Mouse (Mus musculus): ENCODE data around the gene Scamp3. TPM values are rescaled to one million over a fixed set of nuclear protein-coding genes. Genes with fewer than 3 reads are reported as not detected.

Scamp3 gene
- polyA plus RNA-seq, 1 experiment from 2014 or later = 135 TPM

DNA sequence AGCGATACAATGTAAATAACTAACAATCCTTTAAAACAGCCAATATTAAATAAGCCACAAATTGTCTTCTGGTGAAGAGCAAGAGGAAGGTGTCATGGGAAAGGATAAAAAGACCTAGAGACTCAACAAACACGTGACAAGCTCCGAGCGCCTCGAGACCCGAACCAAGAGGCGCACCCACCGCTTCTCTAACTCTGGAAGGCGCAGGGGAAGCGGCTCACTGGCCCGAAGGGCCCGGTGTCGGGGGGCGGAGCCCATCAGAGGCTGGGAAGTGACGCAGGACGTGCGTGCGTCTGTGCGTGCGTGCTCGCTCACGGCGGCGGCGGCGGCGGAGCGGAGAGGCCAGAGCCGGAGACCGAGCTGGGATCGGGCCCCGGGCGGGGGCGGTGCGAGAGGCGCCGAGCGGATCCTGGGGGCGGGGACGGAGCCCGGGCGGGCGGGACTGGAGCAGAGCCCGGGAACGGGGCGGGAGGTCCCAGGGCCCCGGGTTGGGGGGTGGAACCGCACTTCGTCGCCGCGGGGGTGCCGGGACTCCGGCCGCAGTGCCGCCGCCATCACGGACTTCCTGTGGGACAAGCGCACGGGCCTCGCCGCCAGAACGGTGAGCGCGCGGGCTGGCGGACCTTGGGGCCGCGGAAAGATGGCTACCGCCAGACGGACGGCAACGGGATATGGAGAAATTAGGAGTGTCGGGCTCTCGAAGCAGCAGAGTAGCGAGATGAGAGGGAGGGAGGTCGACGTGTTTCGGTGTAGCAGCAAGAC, 12.6 kb upstream of the Scamp3 start, which contains the start of gene Clk2:
Gene Clk2, plus strand, starts transcription at position 290 of the 762 bp plus-strand sequence.
- WGBS = under 1% methylated on average over 77 of the region's 79 CpGs
- Histone ChIP-seq H3K27me3 (no peaks in the 10 kb centered on the region), H3K27ac (replicated peaks) (peak within 1 kb of the TSS; percentile 95), H3K9ac (peak within 1 kb of the TSS; percentile 95), H3K36me3 (peaks cover 30% of the 10 kb centered on the region), H3K4me1 (replicated peaks) (peaks cover 32% of the 10 kb centered on the region), H3K4me2 (peak within 1 kb of the TSS; percentile 86), H3K9me3 (no peaks in the 10 kb centered on the region), H3K4me3 (peak within 1 kb of the TSS; percentile 94)
- peak; percentile 94 for ATAC-seq (ENCODE audit: low read depth)

DNA sequence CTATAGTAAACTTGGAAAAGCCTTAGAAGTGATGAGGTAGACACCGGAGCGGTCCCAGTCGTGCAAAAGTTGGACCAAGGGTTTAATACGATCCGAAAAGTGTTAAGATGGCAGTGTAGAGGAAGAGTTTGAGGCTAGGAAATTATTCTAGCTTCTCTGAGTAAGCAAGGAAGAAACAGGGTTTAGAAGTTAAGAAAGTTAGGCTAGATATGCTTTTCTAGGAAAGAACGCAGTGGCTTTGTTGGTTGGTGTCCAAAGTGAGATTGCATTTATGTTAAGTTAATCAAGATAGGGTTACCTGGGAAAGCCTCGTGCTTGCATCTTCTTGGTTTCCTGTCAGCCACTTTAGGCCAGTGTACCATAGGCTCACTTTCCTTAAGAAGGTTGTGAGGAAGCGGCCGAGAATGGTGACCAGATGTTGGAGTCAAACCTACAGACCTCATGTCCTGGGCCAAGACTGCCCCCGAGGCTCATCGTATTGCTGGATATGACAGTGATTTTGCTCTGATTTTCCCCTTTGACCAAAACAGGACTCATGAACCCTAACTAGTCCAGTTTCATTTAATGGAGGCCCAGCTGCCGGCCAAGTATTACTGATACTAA, 11.9 kb upstream of the Scamp3 start:
- Histone ChIP-seq H3K4me2 (peak overlapping the region; percentile 86), H3K9ac (peak overlapping the region; percentile 95), H3K4me3 (peak overlapping the region; percentile 94), H3K9me3 (no peaks in the 10 kb centered on the region), H3K4me1 (replicated peaks) (peaks cover 27% of the 10 kb centered on the region), H3K36me3 (peaks cover 37% of the 10 kb centered on the region), H3K27me3 (no peaks in the 10 kb centered on the region), H3K27ac (replicated peaks) (peak overlapping the region; percentile 95)
- ATAC-seq (ENCODE audit: low read depth) = no peak
- 31% methylated on average over 12 of the region's 12 CpGs for WGBS

DNA sequence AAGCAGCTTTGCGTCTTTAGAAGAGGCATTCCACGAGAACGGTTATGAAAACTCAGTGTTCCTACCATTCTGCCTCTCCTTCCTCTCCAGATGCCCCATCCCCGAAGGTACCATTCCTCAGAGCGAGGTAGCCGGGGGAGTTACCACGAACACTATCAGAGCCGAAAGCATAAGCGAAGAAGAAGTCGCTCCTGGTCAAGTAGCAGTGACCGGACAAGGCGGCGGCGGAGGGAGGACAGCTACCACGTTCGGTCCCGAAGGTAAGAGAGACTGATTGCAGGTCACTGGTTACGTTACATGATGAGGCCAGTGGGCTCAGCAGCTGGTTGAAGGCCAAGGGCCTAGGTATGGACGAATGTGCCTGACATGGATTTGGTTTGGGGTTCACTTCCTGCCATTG, 10.3 kb upstream of the Scamp3 start:
- no peak overlapping the region for H3K4me2 ChIP-seq
- no peak overlapping the region for H3K4me3 ChIP-seq
- H3K9ac ChIP-seq = no peak overlapping the region
- WGBS = 94% methylated on average over 19 of the region's 19 CpGs
- peaks cover 51% of the 10 kb centered on the region for H3K36me3 ChIP-seq
- no peak overlapping the region for H3K27ac ChIP-seq (replicated peaks)
- H3K27me3 ChIP-seq = no peaks in the 10 kb centered on the region
- no peak for ATAC-seq (ENCODE audit: low read depth)
- H3K9me3 ChIP-seq = no peaks in the 10 kb centered on the region
- peaks cover 26% of the 10 kb centered on the region for H3K4me1 ChIP-seq (replicated peaks)

DNA sequence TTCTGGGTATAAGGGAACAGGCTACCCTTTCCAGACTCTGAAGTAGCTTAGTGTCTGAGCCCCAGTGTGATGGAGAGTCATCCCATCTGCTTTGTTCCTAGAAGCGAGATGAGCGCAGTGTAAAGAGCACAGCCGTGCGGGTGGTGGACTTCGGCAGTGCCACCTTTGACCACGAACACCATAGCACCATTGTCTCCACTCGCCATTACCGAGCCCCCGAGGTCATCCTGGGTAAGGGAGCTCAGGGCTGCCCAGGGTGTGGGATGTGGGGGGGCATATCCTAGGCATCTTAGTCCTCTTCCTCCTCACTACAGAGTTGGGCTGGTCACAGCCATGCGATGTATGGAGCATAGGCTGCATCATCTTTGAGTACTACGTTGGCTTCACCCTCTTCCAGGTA, 2.4 kb upstream of the Scamp3 start:
- H3K4me3 ChIP-seq = no peak overlapping the region
- no peaks in the 10 kb centered on the region for H3K27me3 ChIP-seq
- peaks cover 76% of the 10 kb centered on the region for H3K36me3 ChIP-seq
- peaks cover 16% of the 10 kb centered on the region for H3K4me1 ChIP-seq (replicated peaks)
- WGBS = 92% methylated on average over 11 of the region's 11 CpGs
- no peak overlapping the region for H3K9ac ChIP-seq
- H3K4me2 ChIP-seq = no peak overlapping the region
- H3K27ac ChIP-seq (replicated peaks) = no peak overlapping the region
- no peaks in the 10 kb centered on the region for H3K9me3 ChIP-seq
- ATAC-seq (ENCODE audit: low read depth) = no peak

DNA sequence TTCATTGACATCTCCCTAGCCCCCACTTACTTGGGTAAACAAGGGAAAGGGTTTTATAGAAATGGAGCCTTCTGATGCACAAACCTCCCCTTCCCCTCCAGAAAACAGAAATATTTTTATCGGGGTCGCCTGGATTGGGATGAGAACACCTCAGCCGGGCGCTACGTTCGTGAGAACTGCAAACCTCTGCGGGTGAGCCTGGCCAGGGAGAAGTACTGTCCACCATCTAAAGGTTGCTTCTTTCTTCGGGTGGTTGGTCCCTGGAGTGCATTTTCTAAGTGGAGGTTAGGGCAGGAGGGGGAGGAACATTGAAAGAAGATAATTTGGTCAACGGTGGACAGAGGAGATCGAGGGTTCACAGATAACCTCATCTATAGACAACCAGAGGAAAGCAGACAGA, 1.7 kb upstream of the Scamp3 start:
- Histone ChIP-seq H3K4me3 (no peak overlapping the region), H3K4me2 (no peak overlapping the region), H3K27me3 (no peaks in the 10 kb centered on the region), H3K27ac (replicated peaks) (no peak overlapping the region), H3K9ac (no peak overlapping the region), H3K36me3 (peaks cover 76% of the 10 kb centered on the region), H3K9me3 (no peaks in the 10 kb centered on the region), H3K4me1 (replicated peaks) (peaks cover 16% of the 10 kb centered on the region)
- no peak for ATAC-seq (ENCODE audit: low read depth)
- 90% methylated on average over 10 of the region's 10 CpGs for WGBS

DNA sequence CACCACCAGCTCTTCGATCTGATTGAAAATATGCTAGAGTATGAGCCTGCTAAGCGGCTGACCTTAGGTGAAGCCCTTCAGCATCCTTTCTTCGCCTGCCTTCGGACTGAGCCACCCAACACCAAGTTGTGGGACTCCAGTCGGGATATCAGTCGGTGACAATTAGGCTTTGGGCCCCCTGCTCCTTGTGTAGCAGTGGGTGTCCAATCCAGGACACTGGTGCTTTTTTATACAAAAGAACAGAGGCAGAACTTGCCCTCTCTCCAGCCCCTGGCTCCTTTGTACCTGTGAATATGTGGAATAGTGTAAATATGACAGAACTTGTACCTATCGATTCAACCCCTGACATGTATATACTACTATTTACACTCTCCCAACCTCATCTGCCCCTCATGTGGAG, 852 bp upstream of the Scamp3 start:
- no peak overlapping the region for H3K27ac ChIP-seq (replicated peaks)
- 80% methylated on average over 7 of the region's 7 CpGs for WGBS
- H3K4me2 ChIP-seq = no peak overlapping the region
- H3K27me3 ChIP-seq = no peaks in the 10 kb centered on the region
- no peak overlapping the region for H3K9ac ChIP-seq
- H3K9me3 ChIP-seq = no peaks in the 10 kb centered on the region
- peaks cover 16% of the 10 kb centered on the region for H3K4me1 ChIP-seq (replicated peaks)
- peaks cover 76% of the 10 kb centered on the region for H3K36me3 ChIP-seq
- ATAC-seq (ENCODE audit: low read depth) = no peak
- no peak overlapping the region for H3K4me3 ChIP-seq

DNA sequence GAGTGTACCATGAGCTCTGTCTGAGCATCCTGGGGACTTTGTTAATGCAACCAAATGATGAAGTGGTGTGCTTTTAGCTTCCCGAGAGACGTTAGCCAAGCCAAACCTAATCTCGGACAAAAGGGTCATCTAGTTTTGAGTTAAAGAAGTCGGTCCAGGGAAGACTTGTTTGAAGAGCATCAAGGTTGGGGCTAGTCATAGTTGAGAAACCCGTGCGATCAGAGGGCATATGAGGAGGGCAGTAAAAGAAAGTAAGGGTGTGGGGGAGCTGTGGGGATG, 773 bp downstream of the Scamp3 start:
- peak overlapping the region; percentile 95 for H3K4me2 ChIP-seq
- peak overlapping the region; percentile 87 for H3K9ac ChIP-seq
- peaks cover 74% of the 10 kb centered on the region for H3K36me3 ChIP-seq
- no peaks in the 10 kb centered on the region for H3K27me3 ChIP-seq
- H3K27ac ChIP-seq (replicated peaks) = peak overlapping the region; percentile 85
- H3K9me3 ChIP-seq = no peaks in the 10 kb centered on the region
- peaks cover 19% of the 10 kb centered on the region for H3K4me1 ChIP-seq (replicated peaks)
- H3K4me3 ChIP-seq = peak overlapping the region; percentile 81
- WGBS = 7% methylated on average over 6 of the region's 6 CpGs
- ATAC-seq (ENCODE audit: low read depth) = no peak

DNA sequence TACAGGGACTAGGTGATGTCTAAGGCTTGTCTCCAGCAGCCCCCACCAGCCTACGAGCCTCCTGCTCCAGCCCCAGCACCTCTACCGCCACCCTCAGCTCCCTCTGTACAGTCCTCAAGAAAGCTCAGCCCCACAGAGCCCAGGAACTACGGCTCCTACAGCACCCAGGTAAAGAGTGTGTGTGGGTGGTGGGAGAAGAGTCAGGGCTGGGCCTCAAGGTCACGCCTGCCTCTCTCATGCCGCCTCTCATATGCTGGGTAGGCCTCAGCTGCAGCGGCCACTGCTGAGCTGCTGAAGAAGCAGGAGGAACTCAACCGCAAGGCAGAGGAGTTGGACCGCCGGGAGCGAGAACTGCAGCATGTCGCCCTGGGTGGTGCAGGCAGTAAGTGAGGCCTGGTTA, 1.8 kb downstream of the Scamp3 start:
- Histone ChIP-seq H3K4me1 (replicated peaks) (peaks cover 28% of the 10 kb centered on the region), H3K4me3 (peak overlapping the region; percentile 81; the same call in 1 of the 2 replicates), H3K36me3 (peaks cover 64% of the 10 kb centered on the region), H3K27me3 (no peaks in the 10 kb centered on the region), H3K4me2 (peak overlapping the region; percentile 95; the same call in 1 of the 2 replicates), H3K9me3 (no peaks in the 10 kb centered on the region), H3K27ac (replicated peaks) (no peak overlapping the region), H3K9ac (peak overlapping the region; percentile 87; the same call in 1 of the 2 replicates)
- ATAC-seq (ENCODE audit: low read depth) = no peak
- WGBS = 93% methylated on average over 11 of the region's 11 CpGs

DNA sequence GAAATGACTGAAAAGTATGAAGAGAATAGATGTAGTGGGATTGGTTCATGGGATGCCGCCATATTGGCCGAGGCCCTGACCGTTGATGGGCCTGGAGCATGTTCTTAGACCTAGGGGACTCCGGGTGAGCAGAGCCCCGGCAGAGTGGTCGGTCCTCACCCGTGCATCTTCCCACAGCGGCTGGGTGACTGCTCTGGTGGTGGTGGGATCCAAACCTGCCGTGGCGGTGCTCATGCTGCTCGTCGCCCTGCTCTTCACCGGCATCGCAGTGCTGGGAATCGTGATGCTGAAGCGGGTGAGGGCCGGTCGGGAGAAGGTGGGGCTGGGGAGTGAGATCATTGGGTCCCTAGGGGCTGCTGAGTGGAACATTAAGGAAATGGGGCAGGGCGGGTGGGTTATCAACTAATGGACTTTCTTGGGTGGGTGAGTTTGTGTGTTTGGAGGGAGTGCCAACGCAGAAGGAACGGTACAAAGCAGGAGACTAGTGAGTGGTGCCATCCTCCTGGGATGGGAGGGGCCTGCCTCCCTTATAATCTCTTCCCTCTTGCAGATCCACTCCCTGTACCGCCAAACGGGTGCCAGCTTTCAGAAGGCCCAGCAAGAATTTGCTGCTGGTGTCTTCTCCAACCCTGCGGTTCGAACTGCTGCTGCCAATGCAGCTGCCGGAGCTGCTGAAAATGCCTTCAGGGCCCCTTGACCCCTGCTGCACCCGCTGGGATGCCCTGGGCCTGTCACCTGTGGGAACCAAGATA, 4.7 kb downstream of the Scamp3 start:
- H3K4me1 ChIP-seq (replicated peaks) = peaks cover 45% of the 10 kb centered on the region
- no peaks in the 10 kb centered on the region for H3K27me3 ChIP-seq
- H3K9ac ChIP-seq = 0 out of 2 replicates have a peak overlapping the region, but pooled peaks have one; percentile 12
- H3K27ac ChIP-seq (replicated peaks) = peak overlapping the region; percentile 92
- ATAC-seq (ENCODE audit: low read depth) = no peak
- no peaks in the 10 kb centered on the region for H3K9me3 ChIP-seq
- no peak overlapping the region for H3K4me3 ChIP-seq
- peaks cover 46% of the 10 kb centered on the region for H3K36me3 ChIP-seq
- WGBS = 88% methylated on average over 27 of the region's 27 CpGs
- peak overlapping the region; percentile 99; the same call in 1 of the 2 replicates for H3K4me2 ChIP-seq

DNA sequence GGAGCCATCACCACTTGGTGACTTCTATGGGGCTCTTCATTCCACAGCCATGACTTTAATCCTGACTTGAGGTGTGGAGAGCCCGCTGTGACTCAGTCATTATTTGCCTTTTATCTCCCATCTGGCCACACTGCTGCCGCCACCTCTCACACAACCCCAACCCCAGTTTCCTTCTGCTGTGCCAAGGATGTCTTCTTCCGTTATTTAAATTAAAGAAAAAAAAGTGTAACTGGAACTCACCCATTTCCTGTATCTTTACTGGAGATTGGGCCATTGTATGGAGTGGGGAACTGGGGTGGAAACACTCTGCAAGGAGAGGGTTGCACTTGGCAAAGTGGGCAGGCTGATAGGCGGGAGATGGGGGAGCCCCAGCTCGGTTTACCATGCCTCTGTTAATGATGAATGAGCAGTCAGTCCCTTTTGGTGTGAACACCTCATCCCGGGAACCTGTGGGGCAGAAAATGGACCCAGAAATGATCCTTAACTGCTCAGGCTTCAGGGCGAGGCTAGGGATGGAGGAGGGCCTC, 5.3 kb downstream of the Scamp3 start:
- Histone ChIP-seq H3K4me3 (peak overlapping the region; percentile 60), H3K36me3 (peaks cover 52% of the 10 kb centered on the region), H3K4me1 (replicated peaks) (peaks cover 45% of the 10 kb centered on the region), H3K4me2 (peak overlapping the region; percentile 99), H3K27me3 (no peaks in the 10 kb centered on the region), H3K9ac (peak overlapping the region; percentile 92), H3K9me3 (no peaks in the 10 kb centered on the region), H3K27ac (replicated peaks) (peak overlapping the region; percentile 92)
- 51% methylated on average over 7 of the region's 7 CpGs for WGBS
- ATAC-seq (ENCODE audit: low read depth) = peak; percentile 15

DNA sequence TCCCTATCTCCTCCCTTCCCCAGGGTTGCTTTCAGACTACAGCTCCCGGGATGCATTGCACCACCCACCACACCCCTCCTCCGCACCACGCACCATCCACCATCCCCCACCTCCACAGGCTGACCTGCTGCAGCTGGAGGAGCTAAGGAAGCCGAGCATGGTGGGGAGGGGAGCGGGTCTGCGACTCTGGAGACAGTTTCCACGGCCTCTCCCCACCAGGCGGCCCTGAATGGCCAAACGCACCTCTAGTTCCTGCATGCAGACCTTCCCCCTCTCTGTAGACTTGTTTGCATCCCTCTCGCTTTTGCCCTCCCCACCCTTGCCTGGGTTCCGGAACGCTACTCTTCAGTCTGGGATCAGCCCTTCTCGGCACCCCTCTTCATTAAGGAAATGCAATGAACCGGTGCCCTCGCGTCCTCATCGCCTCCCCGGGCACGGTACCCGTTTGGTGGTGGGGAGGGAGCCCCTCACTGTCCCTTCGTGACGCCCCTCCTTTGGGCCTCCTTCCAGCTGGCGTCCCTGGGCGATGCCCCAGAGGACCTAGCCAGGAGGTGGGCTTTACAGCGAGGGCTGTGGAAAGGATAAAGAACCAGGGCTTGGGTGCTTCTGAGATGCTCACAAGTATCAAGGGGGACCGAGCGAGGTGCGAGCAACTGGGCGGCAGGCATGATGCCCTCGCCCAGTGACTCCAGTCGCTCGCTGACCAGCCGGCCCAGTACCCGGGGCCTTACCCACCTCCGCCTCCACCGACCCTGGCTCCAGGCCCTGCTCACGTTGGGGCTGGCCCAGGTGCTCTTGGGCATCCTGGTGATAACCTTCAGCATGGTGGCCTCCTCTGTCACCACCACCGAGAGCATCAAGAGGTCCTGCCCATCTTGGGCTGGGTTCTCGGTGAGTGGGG, 6.0 kb downstream of the Scamp3 start, which contains the start of gene Fam189b:
Gene Fam189b, plus strand, starts transcription at position 86 of the 901 bp plus-strand sequence.
- H3K4me1 ChIP-seq (replicated peaks) = peaks cover 39% of the 10 kb centered on the region
- peaks cover 59% of the 10 kb centered on the region for H3K36me3 ChIP-seq
- no peaks in the 10 kb centered on the region for H3K9me3 ChIP-seq
- peak within 1 kb of the TSS; percentile 92 for H3K27ac ChIP-seq (replicated peaks)
- H3K4me2 ChIP-seq = peak within 1 kb of the TSS; percentile 99
- 6% methylated on average over 39 of the region's 39 CpGs for WGBS
- H3K9ac ChIP-seq = peak within 1 kb of the TSS; percentile 92
- peak; percentile 95 for ATAC-seq (ENCODE audit: low read depth)
- H3K4me3 ChIP-seq = peak within 1 kb of the TSS; percentile 60
- H3K27me3 ChIP-seq = no peaks in the 10 kb centered on the region

Measured in neural tube, embryonic 13.5 days (tissue).